Mouse (Mus musculus) lung, adult 2 months (tissue): ENCODE measurements at regions not wholly inside any gene's neighbourhood (a gene's known extent, or its start where the extent isn't known, plus 50 kb on each side); places are given as distances from the start of the nearest gene placed in this dataset.

ENCODE experiments used
- CTCF ChIP-seq: fragments of 200-500 bp; IDR thresholded peaks from 2 replicates; pipeline ENCODE4 v1.5.1; 2011; ENCODE audit warnings: mild to moderate bottlenecking, low read length, control low read depth; ENCODE audit not compliant: insufficient read depth
- POLR2A ChIP-seq: fragments of 200-500 bp; IDR thresholded peaks from 2 replicates; pipeline ENCODE4 v1.6.1; 2011; ENCODE audit warnings: low read depth, mild to moderate bottlenecking, control low read depth, low read length, borderline replicate concordance; ENCODE audit errors: extremely low read depth

DNA sequence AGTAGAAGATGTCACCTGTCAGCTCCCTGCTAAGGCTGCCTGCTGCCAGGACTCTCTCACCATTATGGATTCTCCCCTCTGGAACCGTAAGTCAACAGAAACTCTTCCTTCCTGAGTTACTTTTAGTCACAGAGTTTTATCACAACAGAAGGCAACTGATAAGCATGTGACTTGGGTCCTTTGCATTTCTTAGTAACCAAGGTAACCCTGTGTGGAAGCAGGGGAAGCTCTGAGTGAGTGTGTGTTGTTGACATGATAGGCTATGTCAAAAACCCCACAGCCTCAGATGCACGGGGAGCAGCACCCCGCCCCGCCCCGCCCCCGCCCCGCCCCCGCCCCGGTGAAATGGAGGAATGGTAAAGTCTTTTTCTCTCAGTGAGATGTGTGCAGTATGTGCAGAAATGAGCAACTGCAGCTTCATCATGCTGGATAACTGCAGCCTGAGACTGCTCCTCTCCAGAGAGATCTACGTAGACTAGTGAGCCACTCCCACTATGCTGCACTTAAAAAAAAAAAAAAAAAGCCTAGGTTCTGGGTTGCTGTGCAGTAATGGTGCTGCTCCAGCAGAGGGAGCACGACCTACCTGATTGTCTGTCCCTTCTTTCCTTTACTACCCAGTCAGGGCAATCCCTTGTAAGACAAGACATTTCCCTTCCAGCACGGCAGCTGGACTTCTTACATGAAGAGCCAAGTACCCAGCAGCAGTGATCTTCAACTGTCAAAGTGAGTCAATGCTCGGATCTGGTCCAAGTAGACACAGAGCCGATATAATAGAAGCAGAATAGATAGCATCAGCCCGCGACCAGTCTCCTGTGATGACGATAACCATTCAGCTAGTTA is 92.6 kb upstream of the Zfp706 start:
- peak; percentile 84 for TF ChIP-seq CTCF
- no peak for TF ChIP-seq POLR2A
